Mouse (Mus musculus): Measurements from ENCODE around the gene Rere.
A peak's percentile ranks its signal among the peaks of the same experiment; 100 is the strongest.

The Rere gene

DNA sequence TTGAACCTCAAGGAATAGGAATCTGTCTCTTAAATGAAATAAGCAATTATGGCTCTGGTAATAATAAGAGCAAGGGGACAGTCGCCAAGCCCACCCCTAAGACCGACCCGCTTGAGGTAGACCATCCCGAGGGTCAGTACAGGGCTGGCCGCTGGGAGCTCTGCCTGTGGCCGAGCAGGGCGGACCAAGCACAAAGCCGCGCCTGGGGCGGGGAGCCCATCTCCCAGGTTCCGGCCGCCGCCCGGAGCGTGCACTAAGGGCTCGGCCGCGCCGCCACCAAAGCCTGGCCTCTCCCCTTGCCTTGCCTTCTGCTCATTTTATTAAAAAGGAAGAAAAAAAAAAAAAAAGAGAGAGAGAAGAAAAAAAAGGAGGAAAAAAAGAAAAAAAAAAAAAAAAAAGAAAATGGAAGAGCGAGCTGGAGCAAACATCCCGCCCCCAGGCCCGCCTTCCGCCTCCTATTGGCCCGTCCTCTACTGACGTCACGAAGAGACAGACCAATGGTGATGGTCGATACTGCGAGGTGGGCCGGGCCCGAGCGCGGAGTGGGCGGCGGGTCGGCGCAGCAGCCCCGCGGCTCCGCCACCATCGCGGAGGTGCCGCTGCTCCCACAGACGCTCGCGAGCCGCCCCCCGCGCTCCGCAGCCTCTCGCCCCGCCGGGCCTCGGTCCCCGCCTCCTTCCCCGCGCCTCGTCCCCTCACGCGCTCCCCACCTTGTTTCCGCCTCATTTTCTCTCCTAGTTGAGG is at the start of gene Rere:
TSS of gene Rere (plus strand) at position 629 of the 744 bp plus-strand sequence.
- DNase-seq = peak; percentile 97

DNA sequence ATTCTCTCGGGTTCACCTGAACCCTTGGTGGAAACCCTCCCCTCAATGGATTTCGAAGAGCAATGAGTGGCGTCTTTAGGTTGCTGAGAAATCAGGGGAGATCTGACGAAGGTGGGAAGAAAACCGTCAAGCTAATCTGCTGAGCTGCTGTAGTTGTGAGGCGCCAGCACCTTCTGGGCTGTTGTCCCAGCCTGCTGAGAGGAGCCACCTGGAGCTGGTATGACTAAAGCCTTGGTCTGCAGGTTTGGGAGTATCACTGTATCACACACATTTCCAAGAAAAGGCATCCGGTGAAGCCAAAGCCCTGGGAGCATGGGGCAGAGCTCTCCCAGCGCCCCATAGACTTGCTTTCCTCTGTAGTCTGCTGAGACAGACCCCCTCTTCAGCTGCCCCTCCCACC is 49.6 kb upstream of the Rere start:
- no peak for DNase-seq

DNA sequence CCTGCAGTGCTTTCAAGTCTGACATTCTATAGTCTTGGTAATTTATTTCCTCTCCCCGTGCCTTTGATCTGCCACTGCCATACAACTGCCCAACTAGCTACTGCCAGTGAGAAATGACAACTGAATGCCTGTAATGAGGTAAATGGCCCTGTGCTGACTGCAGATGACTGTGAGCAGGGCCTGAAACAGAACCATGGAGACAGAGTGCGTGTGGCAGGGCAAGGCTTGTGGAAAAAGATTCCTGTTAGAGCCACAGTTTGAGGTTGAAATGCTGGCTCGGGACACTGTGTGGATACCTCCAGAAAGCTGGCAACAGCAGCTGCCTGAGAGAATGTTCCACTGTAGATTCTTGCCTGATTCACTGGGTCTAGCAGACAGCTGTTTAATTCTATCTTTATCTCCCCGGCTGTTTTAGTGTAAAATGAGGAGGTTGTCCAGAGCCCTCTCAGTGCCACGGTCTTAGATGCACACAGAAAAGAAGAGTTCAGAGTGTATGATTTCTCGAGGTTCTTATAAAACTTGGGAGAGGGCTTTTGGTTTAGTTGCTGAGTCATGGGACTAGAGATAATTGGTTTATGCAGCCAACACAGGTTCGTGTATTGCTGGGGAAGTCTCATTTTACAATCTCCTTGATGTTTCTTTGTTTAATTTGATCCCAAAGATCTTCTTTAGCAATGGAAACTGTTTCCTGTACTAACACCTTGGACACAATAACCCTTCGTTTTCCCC is 46.7 kb upstream of the Rere start:
- no peak for DNase-seq

DNA sequence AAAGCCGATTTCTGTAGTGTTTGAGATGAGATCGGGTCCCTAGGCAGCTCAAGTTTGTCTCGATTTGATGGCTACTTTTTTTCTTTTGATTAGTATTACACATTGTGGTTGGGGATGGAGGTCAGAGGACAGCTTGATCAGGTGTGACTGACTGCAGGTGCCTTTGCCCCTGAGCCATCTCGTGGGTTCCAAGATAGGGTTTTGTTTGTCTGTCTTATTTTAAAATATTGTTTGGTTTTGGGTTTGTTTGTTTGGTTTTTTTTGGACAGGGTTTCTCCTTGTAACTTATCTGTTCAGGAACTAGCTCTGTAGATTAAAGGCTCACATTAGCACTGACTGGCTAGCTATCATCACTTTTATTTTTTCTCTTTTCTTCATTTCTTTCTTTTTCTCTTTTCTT is 45.9 kb upstream of the Rere start:
- no peak for DNase-seq

DNA sequence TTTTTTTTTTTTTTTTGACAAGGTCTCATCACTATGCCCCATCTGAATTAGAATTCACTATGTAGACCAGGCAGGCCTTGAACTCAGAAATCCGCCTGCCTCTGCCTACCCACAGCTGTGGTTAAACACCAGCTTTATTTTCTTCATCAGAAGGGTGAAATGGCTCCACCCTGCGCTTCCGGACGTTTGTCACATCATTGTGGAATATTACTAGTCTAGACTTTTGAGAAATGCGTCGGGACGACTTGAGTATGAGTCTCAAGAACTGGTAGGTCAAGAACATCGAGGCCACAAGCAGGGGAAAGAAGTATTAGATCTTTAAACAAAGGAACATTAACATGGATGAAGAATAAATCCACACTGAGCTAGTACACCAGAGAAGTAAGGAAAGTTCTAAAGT is 45.4 kb upstream of the Rere start:
- DNase-seq = no peak

DNA sequence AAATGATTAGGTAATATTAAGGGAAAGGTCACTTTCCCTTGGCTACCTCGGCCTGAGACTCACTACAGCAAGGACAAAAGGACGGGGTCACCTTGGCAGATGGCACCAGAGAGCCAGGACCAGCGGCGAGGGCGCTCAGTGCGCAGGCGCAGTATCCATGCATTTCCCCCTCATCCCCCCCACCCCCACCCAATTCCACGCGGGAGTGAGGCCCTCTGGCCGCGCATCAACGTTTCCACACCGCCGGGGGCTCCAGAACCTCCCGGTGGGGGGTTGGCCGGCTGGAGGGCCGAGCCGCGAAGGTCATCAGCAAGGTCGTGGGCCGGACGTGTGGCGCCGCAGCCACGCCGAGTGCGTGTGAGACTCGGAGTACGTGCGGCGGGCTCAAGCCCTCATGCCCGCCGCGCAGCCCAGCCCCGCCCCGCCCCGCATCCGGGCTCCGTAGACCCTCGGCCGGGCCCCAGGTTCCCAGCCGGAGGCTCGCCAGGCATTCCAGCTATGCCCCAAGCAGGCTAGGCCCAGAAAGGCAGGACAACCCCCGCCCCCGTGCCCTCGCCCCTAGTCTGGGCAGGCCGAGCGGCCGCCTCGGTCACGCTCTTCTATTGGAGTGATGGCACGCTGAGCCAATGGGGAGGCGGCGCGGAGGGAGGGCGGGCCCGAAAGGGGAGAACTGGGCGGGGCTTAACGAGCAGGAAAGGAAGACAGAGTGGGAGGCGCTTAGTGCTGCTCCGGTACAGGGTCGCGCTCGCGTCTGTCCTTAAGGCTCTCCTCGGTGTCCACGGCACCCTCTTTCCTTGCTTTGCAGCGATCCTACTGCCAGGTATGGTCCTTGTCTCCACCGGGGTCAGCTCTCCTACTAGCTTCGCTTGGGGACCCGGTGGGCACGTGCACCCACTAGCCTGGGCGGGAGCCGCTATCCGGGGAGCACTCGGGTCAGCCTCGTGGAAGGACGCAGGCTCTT is 44.6 kb upstream of the Rere start, which contains the start of gene Eno1:
TSS of gene Eno1 (plus strand) at position 201 of the 961 bp plus-strand sequence.
- DNase-seq = peak; percentile 94

DNA sequence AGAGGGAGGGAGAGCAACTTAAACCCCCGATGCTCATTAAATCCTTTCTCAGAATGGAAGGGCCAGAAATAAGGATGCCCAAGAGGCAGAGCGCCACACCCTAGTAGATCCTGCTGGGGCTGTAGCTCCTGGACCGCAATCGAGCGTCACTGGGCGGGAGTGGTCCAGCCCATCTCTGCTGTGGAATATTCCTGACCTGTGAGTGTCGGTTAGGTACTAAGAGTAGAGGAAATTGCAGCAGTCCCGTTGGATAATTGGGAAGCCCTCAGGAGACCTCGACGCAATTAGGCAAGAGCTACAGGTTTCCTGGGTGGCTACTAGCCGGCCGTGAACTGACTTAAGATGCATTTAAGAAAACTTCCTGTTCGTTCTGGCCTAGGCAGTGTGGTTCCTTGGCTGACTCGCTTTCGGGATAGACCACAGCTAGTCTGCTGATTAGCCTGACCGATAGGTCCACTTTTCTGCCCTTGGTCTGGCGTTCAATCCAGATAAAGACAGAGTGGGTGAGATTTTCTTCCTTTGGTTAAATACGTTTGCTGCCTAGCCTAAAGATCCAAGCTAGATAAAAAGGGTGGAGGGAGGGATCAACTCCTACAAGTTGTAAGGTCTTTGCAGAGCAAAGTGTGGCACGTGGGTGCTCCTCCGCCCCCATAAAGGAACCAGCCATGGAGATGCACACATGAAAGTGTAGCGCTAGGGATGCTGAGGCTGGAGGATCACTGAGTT is 43.6 kb upstream of the Rere start:
- DNase-seq = no peak

DNA sequence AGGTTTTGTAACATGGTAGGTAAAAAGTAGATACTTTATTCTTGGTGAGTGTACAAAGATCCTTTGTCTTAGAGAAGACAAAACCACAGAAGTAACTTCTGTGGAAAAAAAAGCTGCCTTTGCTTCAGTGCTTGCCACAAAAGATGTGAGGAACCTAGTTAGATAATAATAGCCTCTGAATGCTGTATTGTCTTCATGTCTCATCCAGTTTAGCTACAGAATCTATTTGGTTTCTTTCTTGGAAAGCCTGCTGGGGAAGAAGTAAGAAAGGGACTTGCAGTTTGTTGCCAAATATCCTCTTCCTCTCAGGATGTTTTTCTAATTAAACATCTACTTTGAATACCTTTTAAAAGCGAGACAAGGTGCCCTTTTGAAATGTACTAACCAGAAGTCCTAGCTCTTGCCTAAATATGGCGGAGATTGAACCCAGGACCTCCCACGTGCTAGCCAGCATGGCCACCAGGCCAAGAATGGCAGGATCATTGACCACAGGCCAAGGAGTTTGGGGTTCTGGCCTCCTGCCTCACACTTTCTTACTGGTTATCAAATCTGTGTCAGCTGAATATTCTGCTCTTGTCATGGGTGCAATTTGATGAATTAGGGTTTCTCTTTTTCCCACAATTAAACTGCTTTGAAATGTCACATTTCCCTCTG is 42.9 kb upstream of the Rere start:
- DNase-seq = no peak

DNA sequence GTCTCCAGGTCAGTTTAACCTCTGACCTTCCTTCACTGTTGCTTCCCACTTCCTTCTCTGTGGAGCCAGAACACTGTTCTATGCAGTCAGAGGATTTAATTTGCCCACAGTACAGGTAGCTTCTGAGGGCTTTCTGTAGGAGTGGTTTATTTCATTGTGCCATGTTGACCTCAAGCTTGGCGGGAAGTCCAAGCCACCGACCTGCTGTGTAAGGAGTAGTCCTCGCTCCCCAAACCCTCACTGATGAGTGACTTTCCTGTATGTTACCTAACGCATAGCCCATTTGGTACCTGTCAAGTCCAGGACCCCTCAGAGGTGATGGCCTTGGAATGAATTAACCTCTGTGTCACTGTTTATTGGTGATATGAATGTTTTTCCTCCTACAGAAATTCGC is 42.4 kb upstream of the Rere start:
- no peak for DNase-seq

DNA sequence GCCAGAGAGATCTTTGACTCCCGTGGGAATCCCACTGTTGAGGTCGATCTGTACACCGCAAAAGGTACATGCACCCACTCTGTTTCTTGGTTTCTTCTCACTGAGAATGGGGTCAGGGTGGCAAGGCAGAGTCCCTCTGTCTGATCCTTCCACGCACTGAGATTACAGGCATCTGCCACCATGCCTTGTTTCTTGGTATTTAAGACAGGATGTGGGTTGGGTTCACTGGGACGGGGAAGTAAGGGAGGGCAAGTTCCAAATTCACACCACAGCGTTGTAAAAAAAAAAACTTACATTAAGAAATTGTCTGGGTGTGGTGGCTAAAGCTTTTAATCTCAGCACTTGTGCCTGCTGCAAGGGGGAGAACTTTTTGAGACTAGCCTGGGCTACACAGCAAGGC is 41.9 kb upstream of the Rere start:
- no peak for DNase-seq

DNA sequence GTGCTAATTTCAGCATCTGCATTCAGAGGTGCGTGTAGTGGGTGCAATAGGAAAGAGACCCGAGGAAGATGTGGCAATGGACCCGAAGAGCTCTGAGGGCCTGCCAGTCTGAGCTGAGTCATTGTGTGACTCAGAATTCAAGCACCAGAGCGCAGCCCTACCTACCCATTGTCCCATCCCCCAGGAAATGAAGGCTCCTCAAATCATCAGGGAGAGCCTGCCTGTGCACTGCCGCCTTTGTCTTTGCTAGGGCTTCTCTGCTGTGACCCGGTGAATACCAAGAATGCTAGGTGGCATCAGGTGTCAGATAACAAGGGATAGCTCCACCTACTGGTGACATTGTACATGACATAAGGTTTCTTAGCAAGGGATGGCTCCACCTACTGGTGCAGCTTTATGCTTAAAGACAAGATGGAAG is 41.5 kb upstream of the Rere start:
- DNase-seq = peak; percentile 75

DNA sequence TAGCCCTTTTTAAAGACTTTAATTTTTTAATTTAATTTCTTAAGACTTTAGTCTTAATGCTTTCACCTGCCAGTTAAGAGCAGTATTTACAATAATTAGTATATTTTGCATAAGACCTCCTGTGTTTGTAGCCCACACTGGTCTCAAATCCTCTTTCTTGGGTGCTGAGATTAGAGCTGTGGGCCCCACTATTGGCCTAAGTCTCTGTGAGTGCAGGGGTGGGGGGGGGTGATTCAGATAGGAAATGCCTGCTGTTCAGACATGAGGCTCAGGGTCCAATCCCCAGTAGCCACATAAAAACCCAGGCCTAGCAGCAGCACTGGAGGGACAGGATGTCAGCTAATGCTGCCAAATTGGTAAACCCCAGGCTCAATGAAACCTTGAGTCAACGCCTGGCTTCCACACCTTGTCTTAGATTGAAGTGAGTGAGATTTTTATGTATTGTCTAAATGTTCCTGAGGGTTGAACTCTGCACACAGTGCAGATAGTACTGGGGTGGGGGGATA is 41.0 kb upstream of the Rere start:
- DNase-seq = no peak

DNA sequence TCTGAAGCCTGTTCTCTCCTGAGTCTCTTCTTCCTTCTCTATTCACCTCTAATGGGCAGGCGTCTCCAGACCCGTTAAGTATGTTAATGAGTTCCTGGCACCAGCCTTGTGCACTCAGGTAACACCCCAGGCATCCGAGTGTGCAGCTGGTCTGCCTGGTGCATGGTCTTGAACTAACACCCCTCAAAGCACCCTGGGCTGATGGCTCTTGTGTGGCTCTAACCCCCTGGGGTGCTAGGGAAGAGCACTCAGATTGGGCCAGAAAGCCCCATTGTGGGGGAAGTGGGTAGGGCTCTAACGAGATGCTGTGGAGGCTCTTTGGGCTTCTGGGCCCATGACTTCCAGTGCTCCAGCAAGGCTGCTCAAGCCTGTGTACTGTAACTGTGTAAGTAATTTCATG is 39.7 kb upstream of the Rere start:
- no peak for DNase-seq

DNA sequence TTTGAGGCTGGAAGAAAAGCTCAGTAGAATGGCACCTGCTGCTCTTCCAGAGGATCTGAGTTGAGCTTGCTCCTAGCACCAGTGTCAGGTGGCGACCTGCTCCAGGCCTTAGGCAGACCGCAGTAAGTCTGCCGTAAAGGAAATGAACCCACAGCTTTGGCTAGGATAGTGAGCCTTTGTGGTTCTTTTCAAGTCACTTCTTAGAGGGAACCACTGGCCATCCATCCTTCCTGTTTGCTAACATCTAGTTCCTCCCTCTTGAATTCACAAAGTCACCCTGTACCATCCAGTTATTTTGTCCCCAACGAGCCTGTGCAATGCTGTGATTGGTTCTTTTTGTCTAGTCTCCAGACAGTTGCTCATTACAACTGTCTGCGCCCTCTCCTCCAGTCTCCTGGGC is 38.7 kb upstream of the Rere start:
- DNase-seq = no peak

DNA sequence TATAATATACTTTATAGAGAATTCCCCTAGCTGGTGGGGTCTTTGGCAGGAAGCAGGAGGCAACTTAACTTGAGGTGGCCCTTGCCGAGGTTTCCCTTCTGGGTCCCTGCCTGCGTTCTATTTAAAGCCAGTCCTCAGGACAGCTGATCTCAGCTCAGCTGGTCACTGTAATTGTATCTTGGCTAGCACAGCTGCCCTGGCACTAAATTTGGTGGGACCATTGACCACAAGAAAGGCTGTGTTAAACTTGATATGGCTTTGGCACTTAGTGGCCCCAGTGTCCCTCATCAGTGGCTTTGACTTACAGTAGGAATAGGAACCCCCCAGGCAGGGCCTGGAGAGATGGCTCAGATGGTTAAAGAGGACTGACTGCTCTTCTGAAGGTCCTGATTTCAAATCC is 35.6 kb upstream of the Rere start:
- no peak for DNase-seq

DNA sequence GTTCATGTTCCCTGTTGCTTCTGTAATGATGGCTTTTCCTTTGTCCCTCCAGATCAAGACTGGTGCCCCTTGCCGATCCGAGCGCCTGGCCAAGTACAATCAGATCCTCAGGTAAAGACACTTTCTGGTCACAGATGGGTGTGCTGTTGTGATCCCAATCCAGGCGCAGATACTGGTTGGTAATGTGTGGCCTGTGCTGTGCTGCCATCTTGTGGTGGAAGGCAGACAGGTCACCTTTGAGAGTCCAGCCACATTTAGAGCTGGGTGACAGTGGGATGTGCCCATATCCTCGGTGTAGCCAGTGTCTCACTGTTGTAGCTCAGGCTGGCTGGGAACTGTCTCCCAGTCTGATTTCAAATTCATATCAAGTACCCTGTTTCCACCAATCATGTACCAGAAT is 33.4 kb upstream of the Rere start:
- DNase-seq = peak; percentile 73

DNA sequence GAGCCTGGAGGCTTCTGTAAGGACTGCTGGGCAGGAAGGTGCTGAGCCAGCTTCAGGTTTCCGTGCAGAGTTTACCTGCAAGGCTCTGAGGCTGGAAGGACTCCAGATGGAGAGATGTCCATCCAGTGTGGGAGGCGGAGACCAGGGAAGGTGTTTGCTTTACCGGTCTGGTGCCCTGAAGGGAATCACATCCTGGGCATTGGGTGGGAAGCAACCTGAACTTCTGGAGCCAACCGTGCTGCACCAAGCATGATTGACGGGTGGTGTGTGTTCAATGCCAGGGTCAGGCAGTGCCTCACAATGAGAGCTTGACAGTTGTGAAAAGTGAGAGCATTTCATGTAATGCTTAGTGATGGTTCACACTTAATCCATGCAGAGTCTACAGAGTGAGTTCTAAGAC is 32.5 kb upstream of the Rere start:
- no peak for DNase-seq

DNA sequence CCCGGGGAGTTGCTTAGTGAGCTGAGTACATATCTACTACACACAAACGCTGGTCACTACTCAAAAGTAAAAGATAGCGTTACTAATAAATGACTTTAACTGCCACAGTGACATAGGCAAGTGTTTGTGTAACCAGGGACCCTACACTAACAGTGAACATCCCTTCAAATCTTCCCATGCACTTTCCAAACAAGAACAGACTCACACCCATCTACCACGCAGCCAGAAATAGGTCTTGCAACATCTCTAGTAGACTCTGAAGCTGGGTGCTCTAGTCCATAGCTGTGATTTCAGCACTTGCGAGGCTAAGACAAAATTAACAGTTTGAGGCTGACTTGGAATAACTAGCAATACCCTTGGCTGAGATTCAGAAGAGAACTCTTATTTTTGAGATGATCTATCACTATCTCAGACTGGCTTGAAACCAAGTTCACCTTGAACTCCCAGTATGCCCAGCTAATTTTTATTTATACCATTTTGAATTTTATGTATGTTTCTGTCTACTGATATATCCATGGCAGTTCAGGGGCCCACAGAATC is 31.6 kb upstream of the Rere start:
- no peak for DNase-seq

DNA sequence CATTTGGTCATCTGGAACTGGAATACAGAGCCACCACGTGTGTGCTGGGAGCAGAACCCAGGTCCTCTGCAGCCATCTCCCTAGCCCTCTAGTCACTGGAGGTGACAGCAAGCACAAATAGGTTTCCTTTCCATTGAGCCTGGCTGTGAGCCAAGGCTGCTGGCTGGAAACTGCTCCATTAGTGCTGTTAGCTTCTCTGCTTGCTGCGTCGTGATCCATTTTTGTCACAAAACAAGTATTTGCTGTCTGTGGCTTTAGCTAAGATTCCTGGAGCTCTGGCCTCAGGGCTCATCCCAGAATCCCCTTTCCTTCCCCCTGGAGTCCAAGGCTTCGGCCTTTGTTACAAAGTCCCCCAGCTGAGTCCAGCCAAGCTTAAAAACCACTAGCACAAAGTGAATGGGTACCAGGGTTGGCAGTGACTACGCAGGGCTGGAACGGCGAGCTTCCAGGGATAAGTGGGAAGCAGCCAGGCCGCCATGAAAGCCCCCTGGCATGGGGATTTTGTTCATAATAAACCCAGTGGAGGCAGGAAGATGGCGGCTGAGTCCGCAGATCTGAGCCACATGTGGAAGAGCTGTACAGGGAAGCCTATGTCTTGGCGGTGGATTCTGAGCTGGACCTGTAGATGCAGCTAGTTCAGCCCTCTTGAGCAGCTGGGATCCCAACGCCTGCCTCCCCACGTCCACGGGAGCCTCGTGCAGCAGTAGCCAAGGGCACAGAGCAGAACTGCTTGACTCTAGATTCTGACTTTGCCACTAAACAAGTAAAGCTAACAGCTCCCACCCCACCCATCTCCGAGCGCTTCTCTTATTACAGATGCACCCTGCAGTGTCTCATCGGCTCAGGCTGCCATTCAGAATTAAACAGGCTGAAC is 30.7 kb upstream of the Rere start:
- DNase-seq = no peak

DNA sequence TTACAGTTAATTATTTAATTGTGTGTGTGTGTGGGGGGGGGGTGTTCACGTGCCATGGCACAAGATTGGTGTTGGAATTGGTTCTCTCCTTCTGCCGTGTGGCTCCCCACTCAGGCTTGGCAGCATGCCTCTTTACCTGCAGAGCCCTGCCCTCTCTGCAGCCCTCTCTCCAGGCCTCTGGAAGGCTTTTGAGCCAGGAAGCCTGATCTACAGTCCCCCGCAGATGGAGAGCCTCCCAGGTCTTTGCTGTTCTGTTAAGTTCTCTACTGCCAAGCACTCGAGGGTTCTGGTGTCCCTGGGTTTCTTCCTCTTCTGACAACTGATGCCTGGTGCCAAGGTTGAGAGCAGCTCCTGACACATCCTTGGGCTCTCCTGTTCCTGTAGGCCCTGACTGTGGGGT is 27.0 kb upstream of the Rere start:
- no peak for DNase-seq

DNA sequence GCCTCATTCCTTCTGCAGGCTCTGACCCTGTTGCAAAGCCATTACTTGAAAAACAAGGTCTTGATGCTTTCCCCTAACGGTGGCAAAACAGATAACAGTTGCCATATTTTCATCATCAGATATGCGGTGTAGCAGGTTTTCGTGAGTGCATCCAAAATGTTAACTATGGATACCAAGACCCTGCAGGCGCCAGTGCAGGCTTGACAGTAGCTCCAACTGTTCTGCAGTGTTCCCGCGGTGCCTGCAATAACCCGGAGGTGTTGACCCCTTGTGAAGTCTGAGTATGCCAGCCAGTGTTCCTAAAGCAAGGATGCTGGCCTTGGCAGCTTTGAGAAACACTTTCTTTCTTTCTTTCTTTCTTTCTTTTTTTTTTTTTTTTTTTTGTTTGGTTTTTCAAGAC is 26.3 kb upstream of the Rere start:
- no peak for DNase-seq
